Mouse (Mus musculus): ENCODE data around the gene Gm49388.

Gene Gm49388

DNA sequence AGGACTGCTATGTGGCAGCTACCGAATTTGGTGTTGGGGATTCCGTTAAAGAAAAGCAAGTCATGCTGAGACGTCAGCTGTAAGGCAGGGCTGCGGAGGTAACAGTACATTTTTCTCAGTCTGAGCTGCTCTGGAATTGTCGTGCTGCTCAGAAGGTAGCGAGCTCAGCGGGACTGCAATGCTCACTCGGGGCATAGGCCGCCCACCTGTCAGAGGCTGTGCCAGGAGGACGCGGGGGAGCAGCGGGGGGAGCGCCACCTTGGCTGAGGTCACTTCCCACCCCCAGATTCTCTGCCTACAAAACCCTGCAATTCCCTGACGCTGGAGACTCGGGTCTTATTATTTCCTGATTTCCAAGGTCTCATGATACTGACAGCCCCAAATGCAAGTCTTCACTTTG is 55.5 kb downstream of the Gm49388 start:
- DNase-seq (ENCODE audit: low spot score) = peak; percentile 50

DNA sequence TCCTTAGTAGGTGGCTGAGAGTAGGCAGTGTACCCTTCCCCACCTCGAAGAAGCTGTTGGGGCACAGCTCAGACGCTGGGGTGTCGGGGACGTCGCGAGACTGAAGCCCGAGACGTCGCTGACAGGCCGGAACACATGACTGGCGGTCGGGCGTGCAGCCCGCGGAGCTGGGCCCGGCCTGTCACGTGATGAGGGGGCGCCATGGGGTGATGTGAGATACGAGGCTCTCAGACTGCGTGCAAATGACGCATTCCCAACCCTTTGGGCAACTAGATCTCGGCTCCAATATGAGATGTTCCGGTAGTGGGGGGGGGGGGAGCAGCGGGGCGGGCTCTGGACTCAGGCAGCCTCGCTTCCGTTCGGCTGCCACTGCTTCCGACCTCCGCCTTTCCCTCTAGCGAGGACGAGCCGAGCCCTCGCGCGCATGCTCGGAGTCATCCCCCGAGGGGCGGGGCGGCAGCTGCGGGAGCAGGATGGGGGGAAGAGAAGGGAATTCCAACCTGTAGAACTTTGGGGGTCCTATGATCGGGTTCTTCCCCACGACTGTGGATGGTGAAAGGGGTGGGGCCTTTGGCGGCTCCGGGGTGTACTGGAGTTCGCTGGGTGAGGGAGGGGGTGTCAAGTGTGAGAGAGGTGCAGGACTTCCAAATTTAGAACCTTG is 56.1 kb downstream of the Gm49388 start:
- DNase-seq (ENCODE audit: low spot score) = peak; percentile 83

DNA sequence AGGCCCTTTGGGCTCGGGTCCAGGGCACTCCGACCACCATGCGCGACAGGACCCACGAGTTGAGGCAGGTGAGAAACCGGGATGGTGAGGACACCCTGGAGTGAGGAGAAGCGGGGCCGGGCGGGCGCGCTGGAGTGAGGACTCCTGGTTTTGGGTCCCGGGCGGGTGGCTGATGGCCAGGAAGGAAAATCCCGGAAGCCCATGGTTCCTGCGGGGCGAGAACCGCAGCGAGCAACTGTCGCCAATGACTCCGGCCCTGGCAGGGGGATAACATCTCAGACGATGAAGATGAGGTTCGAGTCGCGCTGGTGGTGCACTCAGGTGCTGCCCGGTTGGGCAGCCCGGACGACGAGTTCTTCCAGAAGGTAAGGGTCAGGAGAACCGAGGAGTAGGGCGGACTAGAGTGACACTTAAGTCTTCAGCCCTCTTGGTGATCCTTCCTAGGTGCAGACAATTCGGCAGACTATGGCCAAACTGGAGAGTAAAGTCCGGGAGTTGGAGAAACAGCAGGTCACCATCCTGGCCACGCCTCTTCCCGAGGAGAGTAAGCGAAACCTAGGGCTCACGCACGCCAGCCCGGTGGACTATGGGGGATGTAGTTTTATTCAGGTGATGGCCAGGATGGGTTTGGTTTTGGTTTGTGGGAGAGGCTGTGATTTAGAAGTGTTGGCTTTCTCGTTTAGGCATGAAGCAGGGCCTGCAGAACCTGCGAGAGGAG is 56.8 kb downstream of the Gm49388 start:
- peak; percentile 56 for DNase-seq (ENCODE audit: low spot score)

DNA sequence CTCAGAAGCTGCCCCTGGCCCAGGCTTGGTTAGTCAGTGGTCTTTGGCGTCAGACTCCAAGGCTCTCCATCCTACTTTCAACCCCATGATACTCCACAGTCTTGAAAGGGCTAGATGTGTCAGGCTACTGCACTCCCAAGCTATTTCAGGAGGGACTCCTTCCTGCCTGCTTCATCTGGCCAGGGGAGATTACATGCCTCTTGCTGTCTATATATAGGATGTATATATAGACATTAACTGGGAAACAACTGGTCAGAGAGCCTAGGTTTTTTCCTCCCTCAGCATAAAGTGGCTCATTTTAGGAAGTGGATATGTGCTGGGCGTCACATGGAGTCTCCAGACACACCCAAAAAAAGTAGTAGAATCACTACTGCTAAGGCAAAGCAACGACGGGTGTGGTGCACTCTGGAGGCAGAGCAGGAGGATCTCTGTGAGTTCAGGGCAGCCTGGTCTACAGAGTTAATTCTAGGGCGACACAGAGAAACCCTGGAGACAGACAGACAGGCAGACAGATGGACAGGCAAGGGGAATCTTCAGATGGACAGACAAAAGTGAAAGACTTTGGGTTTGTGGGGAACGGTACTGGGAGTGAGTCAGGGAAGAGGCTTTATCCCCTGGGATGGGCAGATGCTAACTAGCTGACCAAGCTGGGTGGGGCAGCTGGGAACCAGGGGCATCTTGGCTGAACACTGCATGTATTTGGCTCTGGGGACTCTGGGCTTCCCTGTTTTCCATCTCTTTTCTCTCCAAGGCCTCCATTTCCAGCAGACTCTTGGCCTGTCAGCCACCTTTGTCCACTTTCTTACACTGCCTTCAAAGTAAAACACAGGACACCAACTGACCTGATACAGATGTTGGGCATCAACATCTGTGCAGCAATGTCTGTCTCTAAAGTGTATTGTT is 64.8 kb downstream of the Gm49388 start:
- DNase-seq (ENCODE audit: low spot score) = no peak

DNA sequence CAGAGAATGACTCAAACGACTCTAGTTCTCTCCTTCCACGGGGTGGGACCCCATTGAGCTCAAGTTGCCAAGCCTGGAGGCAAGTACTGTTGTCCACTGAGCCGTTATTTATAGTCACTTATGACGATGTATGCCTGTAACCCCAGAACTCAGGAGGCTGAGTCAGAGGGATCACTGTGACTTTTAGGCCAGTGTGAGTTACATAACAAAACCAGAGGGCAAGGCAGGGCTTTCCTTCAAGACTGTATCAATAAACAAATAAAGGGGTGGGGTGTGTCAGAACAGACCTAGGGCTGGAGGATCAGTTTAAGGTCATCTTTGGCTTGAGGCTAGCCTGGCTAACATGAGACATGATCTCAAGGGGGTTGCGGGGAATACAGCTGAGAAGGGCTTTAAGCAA is 65.5 kb downstream of the Gm49388 start:
- no peak for DNase-seq (ENCODE audit: low spot score)

Data from ovary, postnatal 14 days (tissue).